Mouse (Mus musculus) heart, adult 9 months (tissue): ENCODE results near the gene Hs3st4.

Experiments
- DNase-seq, 2 experiments: peaks; one replicate each; pipeline ENCODE4 v3.0.0; 2022; ENCODE audit warnings: low spot score in 2 of 2

The Hs3st4 gene

GRCm38 (mm10) chr7:124136133-124136532 lies 153.5 kb downstream of the Hs3st4 start:
- DNase-seq, result no peak

GRCm38 (mm10) chr7:124141229-124141628 lies 158.6 kb downstream of the Hs3st4 start:
- DNase-seq, result no peak

GRCm38 (mm10) chr7:124150901-124151300 lies 168.2 kb downstream of the Hs3st4 start:
- no peak for DNase-seq

GRCm38 (mm10) chr7:124163301-124163700 lies 180.6 kb downstream of the Hs3st4 start:
- no peak for DNase-seq

- DNase-seq, result no peak
Measured at GRCm38 (mm10) chr7:124166229-124166628, 183.6 kb downstream of the Hs3st4 start.

- DNase-seq, result no peak
Measured at GRCm38 (mm10) chr7:124168796-124169195, 186.1 kb downstream of the Hs3st4 start.

GRCm38 (mm10) chr7:124170001-124170400 lies 187.3 kb downstream of the Hs3st4 start:
- DNase-seq, result no peak

- DNase-seq, result no peak
Measured at GRCm38 (mm10) chr7:124171992-124172391, 189.3 kb downstream of the Hs3st4 start.

- DNase-seq, result no peak
Measured at GRCm38 (mm10) chr7:124180926-124181325, 198.3 kb downstream of the Hs3st4 start.

- DNase-seq, result no peak
Measured at GRCm38 (mm10) chr7:124184693-124185092, 202.0 kb downstream of the Hs3st4 start.

- DNase-seq, result no peak
Measured at GRCm38 (mm10) chr7:124198811-124199570, 216.3 kb downstream of the Hs3st4 start.

- no peak for DNase-seq
Measured at GRCm38 (mm10) chr7:124216921-124217320, 234.3 kb downstream of the Hs3st4 start.

- DNase-seq, result no peak
Measured at GRCm38 (mm10) chr7:124220556-124220955, 237.9 kb downstream of the Hs3st4 start.

GRCm38 (mm10) chr7:124237896-124238670 lies 255.4 kb downstream of the Hs3st4 start:
- DNase-seq, result no peak

GRCm38 (mm10) chr7:124239903-124240647 lies 257.4 kb downstream of the Hs3st4 start:
- DNase-seq, result no peak

- DNase-seq, result no peak
Measured at GRCm38 (mm10) chr7:124249838-124250237, 267.2 kb downstream of the Hs3st4 start.

GRCm38 (mm10) chr7:124250566-124250965 lies 267.9 kb downstream of the Hs3st4 start:
- no peak for DNase-seq

GRCm38 (mm10) chr7:124258419-124258818 lies 275.8 kb downstream of the Hs3st4 start:
- no peak for DNase-seq

GRCm38 (mm10) chr7:124270734-124271133 lies 288.1 kb downstream of the Hs3st4 start:
- DNase-seq, result no peak

GRCm38 (mm10) chr7:124289873-124290272 lies 307.2 kb downstream of the Hs3st4 start:
- no peak for DNase-seq

GRCm38 (mm10) chr7:124319451-124319850 lies 336.8 kb downstream of the Hs3st4 start:
- no peak for DNase-seq

- DNase-seq, result no peak
Measured at GRCm38 (mm10) chr7:124335635-124336034, 353.0 kb downstream of the Hs3st4 start.
